Mouse (Mus musculus) lung, embryonic 14.5 days (tissue): ENCODE data around the gene Osbpl8. TPM values are rescaled to one million over a fixed set of nuclear protein-coding genes. Genes with fewer than 3 reads are reported as not detected.

Experiments used
- ATAC-seq: fragments of 200-750 bp; cut with Nextera tagmentation; 2 replicates; pipeline ENCODE4 v1.8.0; 2017; ENCODE audit warnings: mild to moderate bottlenecking, moderate TSS enrichment, moderate library complexity; ENCODE audit not compliant: insufficient read depth
- DNase-seq: peaks from one replicate; pipeline ENCODE4 v3.0.0-alpha.2; 2015
- H3K27ac ChIP-seq: fragments of 300-500 bp; sonication (generic); 2 replicates; pipeline ENCODE4 v1.5.1; 2014; ENCODE audit warnings: low read depth, mild to moderate bottlenecking, moderate library complexity
- H3K27me3 ChIP-seq: fragments of 300-500 bp; sonication (generic); 2 replicates; pipeline ENCODE4 v1.6.1; 2014; ENCODE audit warnings: low read length, control low read depth; ENCODE audit not compliant: insufficient read depth
- H3K36me3 ChIP-seq: fragments of 300-500 bp; sonication (generic); 2 replicates; pipeline ENCODE4 v1.6.1; 2014; ENCODE audit warnings: control low read depth; ENCODE audit not compliant: insufficient read depth
- H3K4me1 ChIP-seq: fragments of 300-500 bp; sonication (generic); 2 replicates; pipeline ENCODE4 v1.6.1; 2014; ENCODE audit warnings: antibody characterized with exemption, control low read depth; ENCODE audit not compliant: insufficient read depth
- H3K4me2 ChIP-seq: fragments of 300-500 bp; sonication (generic); 2 replicates; pipeline ENCODE4 v1.6.1; 2014; ENCODE audit warnings: mild to moderate bottlenecking
- H3K4me3 ChIP-seq: fragments of 300-500 bp; sonication (generic); 2 replicates; pipeline ENCODE4 v1.5.1; 2014; ENCODE audit warnings: low read depth, low read length
- H3K9ac ChIP-seq: fragments of 300-500 bp; sonication (generic); 2 replicates; pipeline ENCODE4 v1.6.1; 2014
- H3K9me3 ChIP-seq: fragments of 300-500 bp; sonication (generic); 2 replicates; pipeline ENCODE4 v1.6.1; 2016; ENCODE audit warnings: low read depth, low read length, control low read depth
- CTCF ChIP-seq: IDR thresholded peaks from 2 replicates; pipeline ENCODE4 v1.5.1; 2016; ENCODE audit warnings: antibody characterized with exemption, low read depth
- WGBS: fragments of 180-500 bp; shearing (Covaris S2); extraction: QIAGEN DNeasy Blood & Tissue Kit; methylation state at CpG from one replicate; pipeline ENCODE4 v1.1.7; 2014; 5-methylcytosine and 5-hydroxymethylcytosine counted together
- polyA plus RNA-seq: library from polyadenylated mRNA; unstranded; fragments of >200 nt; fragmentation: Nextera tagmentation; extraction: Ambion mirVana; gene quantifications from 2 replicates; pipeline ENCODE4 v1.2.1, GENCODE M21; 2014

Gene Osbpl8
- polyA plus RNA-seq, 1 experiment from 2014 or later, result 10.8 TPM

DNA sequence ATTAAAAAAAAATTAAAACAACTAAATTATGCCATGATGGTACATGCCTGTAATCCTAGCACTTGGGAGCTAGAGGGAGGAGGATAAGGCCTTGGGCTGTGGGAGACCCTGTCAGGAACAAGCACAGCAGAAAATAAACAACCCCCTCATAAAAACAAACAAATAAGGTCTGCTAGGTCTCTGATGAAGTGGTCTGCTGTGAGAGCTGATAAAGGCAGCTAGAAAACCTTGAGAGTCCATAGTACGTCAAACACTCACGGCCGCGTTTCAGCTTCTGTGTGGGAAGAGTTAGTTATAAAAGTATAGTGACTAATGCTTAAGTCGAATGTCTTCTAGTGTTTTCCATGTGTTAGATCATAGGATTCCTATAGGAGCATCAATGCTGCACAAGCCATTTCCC, 72.9 kb downstream of the Osbpl8 start:
- no peak overlapping the region for H3K9ac ChIP-seq
- no peaks in the 10 kb centered on the region for H3K36me3 ChIP-seq
- H3K27me3 ChIP-seq, result no peaks in the 10 kb centered on the region
- H3K9me3 ChIP-seq, result no peaks in the 10 kb centered on the region
- H3K4me2 ChIP-seq, result no peak overlapping the region
- DNase-seq (no peak), ATAC-seq (no peak)
- H3K4me3 ChIP-seq, result no peak overlapping the region
- H3K4me1 ChIP-seq, result no peaks in the 10 kb centered on the region
- 62% methylated on average over 5 of the region's 5 CpGs for WGBS
- no peak overlapping the region for H3K27ac ChIP-seq
- no peak for TF ChIP-seq CTCF

- H3K9ac ChIP-seq, result no peak overlapping the region
- no peak overlapping the region for H3K4me2 ChIP-seq
- no peaks in the 10 kb centered on the region for H3K4me1 ChIP-seq
- no peak overlapping the region for H3K4me3 ChIP-seq
- 85% methylated on average over 7 of the region's 7 CpGs for WGBS
- no peaks in the 10 kb centered on the region for H3K27me3 ChIP-seq
- no peak overlapping the region for H3K27ac ChIP-seq
- TF ChIP-seq CTCF, result no peak
- H3K9me3 ChIP-seq, result no peaks in the 10 kb centered on the region
- DNase-seq, result no peak
- no peak for ATAC-seq
- H3K36me3 ChIP-seq, result no peaks in the 10 kb centered on the region
These were observed 78.1 kb downstream of the Osbpl8 start for GRCm38 (mm10) chr10:111242677-111243076.

DNA sequence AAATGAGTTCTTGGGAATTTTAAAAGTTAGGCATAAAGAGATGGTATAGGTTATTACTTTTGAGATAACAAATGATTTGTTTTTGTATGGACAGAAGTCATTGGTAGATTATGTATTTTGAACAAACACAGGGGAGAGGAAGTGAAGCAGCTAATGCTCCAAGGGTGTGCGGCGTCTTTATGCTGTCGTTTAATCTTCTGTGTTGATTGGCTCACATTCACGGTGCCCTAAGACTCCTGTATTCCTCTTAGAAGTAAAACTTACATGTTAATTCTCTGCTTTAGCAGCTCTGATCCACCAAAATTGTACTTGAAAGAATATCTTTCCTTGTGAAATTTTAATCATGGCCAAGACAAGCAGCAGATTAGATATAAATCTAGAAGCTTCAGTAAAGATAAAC, 83.1 kb downstream of the Osbpl8 start:
- no peak for ATAC-seq
- Histone ChIP-seq H3K27ac (no peak overlapping the region), H3K36me3 (no peaks in the 10 kb centered on the region), H3K27me3 (no peaks in the 10 kb centered on the region), H3K9me3 (no peaks in the 10 kb centered on the region), H3K4me1 (no peaks in the 10 kb centered on the region), H3K4me3 (no peak overlapping the region), H3K4me2 (no peak overlapping the region), H3K9ac (no peak overlapping the region)
- no peak for DNase-seq
- WGBS, result 56% methylated on average over 4 of the region's 4 CpGs
- TF ChIP-seq CTCF, result no peak

GRCm38 (mm10) chr10:111248177-111248576, 83.6 kb downstream of the Osbpl8 start:
- H3K36me3 ChIP-seq, result no peaks in the 10 kb centered on the region
- ATAC-seq (no peak), DNase-seq (no peak)
- H3K27ac ChIP-seq, result no peak overlapping the region
- H3K4me2 ChIP-seq, result no peak overlapping the region
- H3K4me1 ChIP-seq, result no peaks in the 10 kb centered on the region
- TF ChIP-seq CTCF, result no peak
- no peaks in the 10 kb centered on the region for H3K9me3 ChIP-seq
- WGBS, result 47% methylated on average over 6 of the region's 6 CpGs
- no peaks in the 10 kb centered on the region for H3K27me3 ChIP-seq
- no peak overlapping the region for H3K4me3 ChIP-seq
- H3K9ac ChIP-seq, result no peak overlapping the region

DNA sequence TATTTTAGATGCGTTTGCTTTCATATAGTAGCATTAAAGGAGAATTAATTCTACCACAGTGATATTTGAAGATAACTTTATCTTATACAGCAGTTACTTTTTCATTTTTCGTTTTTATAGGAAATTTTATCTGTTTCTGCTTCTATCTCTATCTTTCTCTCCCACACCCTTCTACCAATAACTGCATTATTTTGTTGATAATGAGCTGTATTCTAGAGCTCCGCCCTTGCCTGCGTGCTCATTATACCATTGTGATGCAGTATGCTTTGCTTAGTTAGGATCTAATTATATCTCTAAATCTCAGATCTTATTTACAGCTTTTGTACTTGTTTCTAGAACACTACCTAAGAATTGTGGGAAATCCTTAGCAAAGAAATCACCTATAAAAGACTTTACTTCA, 85.6 kb downstream of the Osbpl8 start:
- no peak overlapping the region for H3K9ac ChIP-seq
- no peak overlapping the region for H3K4me2 ChIP-seq
- ATAC-seq, result no peak
- H3K4me1 ChIP-seq, result no peaks in the 10 kb centered on the region
- no peak overlapping the region for H3K27ac ChIP-seq
- 80% methylated on average over 4 of the region's 4 CpGs for WGBS
- no peak overlapping the region for H3K4me3 ChIP-seq
- no peaks in the 10 kb centered on the region for H3K36me3 ChIP-seq
- no peaks in the 10 kb centered on the region for H3K27me3 ChIP-seq
- no peak for DNase-seq
- H3K9me3 ChIP-seq, result no peaks in the 10 kb centered on the region
- no peak for TF ChIP-seq CTCF

DNA sequence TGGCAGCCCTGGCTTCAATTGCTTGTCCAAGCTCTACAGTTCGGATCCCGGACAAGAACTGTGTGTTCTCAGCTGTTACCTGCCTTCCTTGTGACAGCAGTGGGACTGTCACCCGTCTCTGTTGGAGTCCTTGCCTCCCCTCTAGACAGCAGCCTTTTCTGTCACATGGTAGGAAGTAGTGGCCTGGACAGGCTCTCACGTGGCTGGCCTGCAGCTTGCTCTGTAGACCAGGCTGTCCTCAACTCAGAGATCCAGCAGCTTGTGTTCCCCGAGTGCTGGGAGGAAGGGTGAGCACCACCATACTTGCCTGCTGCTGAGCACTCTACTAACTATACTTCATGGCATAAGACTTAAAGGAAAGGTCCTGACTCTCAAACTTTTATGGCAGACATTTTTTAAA, 87.1 kb downstream of the Osbpl8 start:
- TF ChIP-seq CTCF, result no peak
- no peak for DNase-seq
- 59% methylated on average over 5 of the region's 5 CpGs for WGBS
- Histone ChIP-seq H3K4me3 (no peak overlapping the region), H3K27me3 (no peaks in the 10 kb centered on the region), H3K4me2 (no peak overlapping the region), H3K36me3 (no peaks in the 10 kb centered on the region), H3K4me1 (no peaks in the 10 kb centered on the region), H3K9me3 (no peaks in the 10 kb centered on the region), H3K27ac (no peak overlapping the region), H3K9ac (no peak overlapping the region)
- ATAC-seq, result no peak

DNA sequence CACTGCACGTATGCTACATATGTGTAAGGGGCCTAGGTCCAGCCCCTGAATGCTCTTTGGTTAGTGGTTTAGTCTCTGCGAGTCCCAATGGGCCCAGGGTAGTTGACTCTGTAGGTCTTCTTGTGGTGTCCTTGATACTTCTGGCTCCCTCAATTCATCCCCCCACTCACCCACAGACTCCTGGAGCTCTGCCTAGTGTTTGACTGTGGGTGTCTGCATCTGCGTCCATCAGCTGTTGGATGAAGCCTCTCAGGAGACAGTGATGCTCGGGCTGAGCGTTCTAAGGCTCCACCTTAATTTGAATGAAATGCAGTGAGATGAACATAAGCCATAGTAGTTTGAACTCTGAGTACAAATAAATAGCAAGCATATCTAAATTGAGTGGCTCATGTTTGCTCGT, 90.7 kb downstream of the Osbpl8 start:
- H3K4me1 ChIP-seq, result no peaks in the 10 kb centered on the region
- DNase-seq (no peak), ATAC-seq (no peak)
- no peaks in the 10 kb centered on the region for H3K36me3 ChIP-seq
- H3K4me2 ChIP-seq, result no peak overlapping the region
- no peak overlapping the region for H3K9ac ChIP-seq
- WGBS, result 94% methylated on average over 6 of the region's 6 CpGs
- H3K4me3 ChIP-seq, result no peak overlapping the region
- H3K27ac ChIP-seq, result no peak overlapping the region
- H3K27me3 ChIP-seq, result no peaks in the 10 kb centered on the region
- H3K9me3 ChIP-seq, result no peaks in the 10 kb centered on the region
- TF ChIP-seq CTCF, result no peak

DNA sequence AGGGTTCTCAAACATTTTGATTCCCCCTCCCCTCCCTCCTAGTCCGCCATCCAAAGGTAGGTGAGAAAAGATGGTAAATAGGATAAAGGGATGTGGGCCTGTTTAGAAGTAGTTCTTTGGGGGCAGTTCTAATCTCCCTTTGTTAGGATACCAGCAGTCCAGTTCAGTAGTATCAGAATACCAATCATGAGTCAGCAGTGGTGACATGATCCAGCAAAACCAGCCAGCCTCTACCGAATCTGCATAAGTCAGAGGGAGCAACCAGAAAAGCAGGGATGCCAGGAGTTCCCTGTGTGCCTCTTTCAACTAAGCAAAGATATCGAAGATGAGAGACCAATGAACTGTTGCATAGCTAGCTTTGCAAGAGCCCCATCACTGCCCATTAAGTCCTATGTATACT, 91.6 kb downstream of the Osbpl8 start:
- DNase-seq (no peak), ATAC-seq (no peak)
- no peak overlapping the region for H3K27ac ChIP-seq
- TF ChIP-seq CTCF, result no peak
- WGBS, result 85% methylated on average over 3 of the region's 3 CpGs
- H3K36me3 ChIP-seq, result no peaks in the 10 kb centered on the region
- no peak overlapping the region for H3K9ac ChIP-seq
- H3K27me3 ChIP-seq, result no peaks in the 10 kb centered on the region
- no peak overlapping the region for H3K4me3 ChIP-seq
- H3K4me1 ChIP-seq, result no peaks in the 10 kb centered on the region
- no peaks in the 10 kb centered on the region for H3K9me3 ChIP-seq
- no peak overlapping the region for H3K4me2 ChIP-seq
